Mouse (Mus musculus) forebrain, embryonic 14.5 days (tissue): ENCODE data around the gene AI467606. TPM values are rescaled to one million over a fixed set of nuclear protein-coding genes. Genes with fewer than 3 reads are reported as not detected.
A peak's percentile ranks its signal among the peaks of the same experiment; 100 is the strongest.

Experiments used
- ATAC-seq: fragments of 200-750 bp; cut with Nextera tagmentation; 2 replicates; pipeline ENCODE4 v1.8.0; 2017; ENCODE audit warnings: mild to moderate bottlenecking, moderate library complexity
- DNase-seq: peaks from one replicate; pipeline ENCODE4 v3.0.0-alpha.2; 2015; ENCODE audit warnings: low spot score
- H3K27ac ChIP-seq: fragments of 300-500 bp; sonication (generic); 2 replicates; pipeline ENCODE4 v1.5.1; 2014; ENCODE audit warnings: low read depth, mild to moderate bottlenecking, control low read depth, low read length, moderate library complexity
- H3K27me3 ChIP-seq: fragments of 300-500 bp; sonication (generic); replicated peaks from 2 replicates; pipeline ENCODE4 v1.6.1; 2014; ENCODE audit warnings: low read length, control low read depth, mixed read lengths; ENCODE audit not compliant: control insufficient read depth, insufficient read depth
- H3K36me3 ChIP-seq: fragments of 300-500 bp; sonication (generic); 2 replicates; pipeline ENCODE4 v1.6.1; 2014; ENCODE audit warnings: low read length, control low read depth; ENCODE audit not compliant: control insufficient read depth, insufficient read depth
- H3K4me1 ChIP-seq: fragments of 300-500 bp; sonication (generic); 2 replicates; pipeline ENCODE4 v1.6.1; 2014; ENCODE audit warnings: antibody characterized with exemption, low read length, control low read depth; ENCODE audit not compliant: control insufficient read depth, insufficient read depth
- H3K4me2 ChIP-seq: fragments of 300-500 bp; sonication (generic); 2 replicates; pipeline ENCODE4 v1.6.1; 2014; ENCODE audit warnings: mild to moderate bottlenecking, control low read depth, low read length
- H3K4me3 ChIP-seq: fragments of 300-500 bp; sonication (generic); 2 replicates; pipeline ENCODE4 v1.5.1; 2014; ENCODE audit warnings: low read depth, low read length, control low read depth
- H3K9ac ChIP-seq: fragments of 300-500 bp; sonication (generic); 2 replicates; pipeline ENCODE4 v1.6.1; 2014; ENCODE audit warnings: mild to moderate bottlenecking, low read length, control low read depth, moderate library complexity
- H3K9me3 ChIP-seq: fragments of 300-500 bp; sonication (generic); replicated peaks from 2 replicates; pipeline ENCODE4 v1.6.1; 2016; ENCODE audit warnings: low read length, control low read depth, mixed read lengths; ENCODE audit not compliant: control insufficient read depth
- WGBS: fragments of 180-500 bp; shearing (Covaris S2); extraction: QIAGEN DNeasy Blood & Tissue Kit; methylation state at CpG from one replicate; pipeline ENCODE4 v1.1.7; 2014; 5-methylcytosine and 5-hydroxymethylcytosine counted together
- polyA plus RNA-seq: library from polyadenylated mRNA; unstranded; fragments of >200 nt; fragmentation: Nextera tagmentation; extraction: Ambion mirVana; gene quantifications from 2 replicates; pipeline ENCODE4 v1.2.1, GENCODE M21; 2014

Gene AI467606
- polyA plus RNA-seq, 1 experiment from 2014 or later: 1.5 TPM

DNA sequence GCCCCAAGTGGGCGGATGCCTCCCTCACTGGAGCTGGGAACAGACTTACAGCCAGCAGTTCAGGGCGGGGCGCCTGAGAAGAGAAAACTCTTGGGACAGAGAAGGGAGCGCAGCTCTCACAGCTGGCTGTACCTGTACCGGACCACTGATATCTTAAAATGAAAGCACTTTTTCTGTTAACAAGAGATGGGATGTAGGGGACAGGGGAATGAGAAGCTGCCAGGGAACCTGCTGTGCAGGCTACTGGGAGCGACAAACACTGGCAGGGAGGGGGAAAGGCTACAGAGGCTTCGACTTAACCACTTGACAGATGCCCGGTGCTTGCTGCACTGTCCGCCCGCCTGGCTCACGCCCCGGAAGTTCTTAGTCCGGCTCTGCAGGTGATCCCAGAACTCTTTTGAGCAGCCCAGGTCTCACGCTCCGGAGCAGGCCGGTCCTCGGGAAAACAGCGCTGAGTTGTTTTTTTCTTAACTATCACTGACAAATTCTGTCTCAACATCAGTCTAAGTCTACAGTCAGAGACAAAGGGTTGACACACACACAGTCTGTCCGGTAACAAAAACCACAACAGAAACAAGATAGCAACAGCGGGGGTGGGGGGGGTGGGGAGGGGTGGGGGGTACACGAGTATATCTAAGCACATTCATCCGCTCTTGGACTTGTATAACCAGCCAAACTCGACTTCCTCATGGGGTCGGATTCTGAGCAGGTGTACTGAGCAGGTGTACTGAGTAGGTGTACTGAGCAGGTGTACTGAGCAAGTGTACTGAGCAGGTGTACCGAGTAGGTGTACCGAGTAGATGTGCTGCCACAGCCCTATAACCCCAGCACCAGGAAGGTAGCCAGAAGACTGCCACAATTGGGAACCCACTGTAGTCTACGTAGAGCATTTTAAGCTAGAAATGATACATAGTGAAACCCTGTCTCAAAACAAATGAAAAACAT, 2.0 kb upstream of the AI467606 start:
- Histone ChIP-seq H3K4me1 (no peaks in the 10 kb centered on the region), H3K27ac (no peak overlapping the region), H3K4me3 (no peak overlapping the region), H3K4me2 (peak overlapping the region; percentile 36), H3K27me3 (no peaks in the 10 kb centered on the region), H3K9me3 (no peaks in the 10 kb centered on the region), H3K9ac (no peak overlapping the region), H3K36me3 (no peaks in the 10 kb centered on the region)
- 20% methylated on average over 27 of the region's 27 CpGs for WGBS
- ATAC-seq (no peak), DNase-seq (no peak)

GRCm38 (mm10) chr7:127090154-127091113, 725 bp upstream of the AI467606 start:
- H3K4me1 ChIP-seq: no peaks in the 10 kb centered on the region
- H3K36me3 ChIP-seq: no peaks in the 10 kb centered on the region
- ATAC-seq: no peak
- no peak for DNase-seq
- H3K9me3 ChIP-seq: no peaks in the 10 kb centered on the region
- no peak overlapping the region for H3K4me3 ChIP-seq
- no peak overlapping the region for H3K4me2 ChIP-seq
- H3K27ac ChIP-seq: no peak overlapping the region
- 89% methylated on average over 20 of the region's 20 CpGs for WGBS
- no peaks in the 10 kb centered on the region for H3K27me3 ChIP-seq
- no peak overlapping the region for H3K9ac ChIP-seq

- ATAC-seq: no peak
- Histone ChIP-seq H3K27me3 (no peaks in the 10 kb centered on the region), H3K36me3 (no peaks in the 10 kb centered on the region), H3K4me3 (no peak overlapping the region), H3K9me3 (no peaks in the 10 kb centered on the region), H3K4me2 (no peak overlapping the region), H3K27ac (no peak overlapping the region), H3K9ac (no peak overlapping the region), H3K4me1 (no peaks in the 10 kb centered on the region)
- no peak for DNase-seq
- 78% methylated on average over 3 of the region's 3 CpGs for WGBS
Measured at GRCm38 (mm10) chr7:127093914-127094313, 2.8 kb downstream of the AI467606 start.

GRCm38 (mm10) chr7:127096456-127096855, 5.3 kb downstream of the AI467606 start:
- DNase-seq (no peak), ATAC-seq (no peak)
- Histone ChIP-seq H3K36me3 (no peaks in the 10 kb centered on the region), H3K4me1 (no peaks in the 10 kb centered on the region), H3K9me3 (no peaks in the 10 kb centered on the region), H3K4me3 (no peak overlapping the region), H3K9ac (no peak overlapping the region), H3K27ac (no peak overlapping the region), H3K4me2 (no peak overlapping the region), H3K27me3 (no peaks in the 10 kb centered on the region)
- WGBS: 70% methylated on average over 7 of the region's 7 CpGs

DNA sequence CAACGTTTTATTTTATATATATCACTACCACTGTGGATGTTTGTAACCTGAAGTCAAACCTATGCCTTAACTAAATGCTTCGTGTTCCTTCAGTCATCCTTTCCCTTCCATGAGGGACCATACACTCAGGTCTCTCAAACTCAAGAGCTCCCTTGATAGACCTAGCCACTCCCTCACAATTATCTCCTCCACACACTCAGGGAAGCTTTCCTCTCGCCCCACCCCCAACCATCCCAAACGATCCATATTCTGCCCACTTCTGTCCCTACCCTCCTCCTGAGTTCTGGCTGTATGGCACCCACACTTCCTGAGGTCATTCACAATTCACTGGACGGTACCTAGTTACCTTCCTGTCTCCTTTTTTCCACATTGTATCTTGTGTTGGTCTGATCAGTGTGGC, 7.4 kb downstream of the AI467606 start:
- DNase-seq (no peak), ATAC-seq (no peak)
- H3K27me3 ChIP-seq: no peaks in the 10 kb centered on the region
- H3K4me3 ChIP-seq: no peak overlapping the region
- H3K9me3 ChIP-seq: no peaks in the 10 kb centered on the region
- no peak overlapping the region for H3K27ac ChIP-seq
- no peaks in the 10 kb centered on the region for H3K36me3 ChIP-seq
- 84% methylated on average over 5 of the region's 5 CpGs for WGBS
- no peak overlapping the region for H3K4me2 ChIP-seq
- H3K9ac ChIP-seq: no peak overlapping the region
- H3K4me1 ChIP-seq: no peaks in the 10 kb centered on the region

GRCm38 (mm10) chr7:127098950-127099349, 7.8 kb downstream of the AI467606 start:
- ATAC-seq (no peak), DNase-seq (no peak)
- Histone ChIP-seq H3K4me3 (no peak overlapping the region), H3K9me3 (no peaks in the 10 kb centered on the region), H3K4me2 (no peak overlapping the region), H3K27me3 (no peaks in the 10 kb centered on the region), H3K36me3 (no peaks in the 10 kb centered on the region), H3K9ac (no peak overlapping the region), H3K4me1 (no peaks in the 10 kb centered on the region), H3K27ac (no peak overlapping the region)
- WGBS: 83% methylated on average over 4 of the region's 4 CpGs

DNA sequence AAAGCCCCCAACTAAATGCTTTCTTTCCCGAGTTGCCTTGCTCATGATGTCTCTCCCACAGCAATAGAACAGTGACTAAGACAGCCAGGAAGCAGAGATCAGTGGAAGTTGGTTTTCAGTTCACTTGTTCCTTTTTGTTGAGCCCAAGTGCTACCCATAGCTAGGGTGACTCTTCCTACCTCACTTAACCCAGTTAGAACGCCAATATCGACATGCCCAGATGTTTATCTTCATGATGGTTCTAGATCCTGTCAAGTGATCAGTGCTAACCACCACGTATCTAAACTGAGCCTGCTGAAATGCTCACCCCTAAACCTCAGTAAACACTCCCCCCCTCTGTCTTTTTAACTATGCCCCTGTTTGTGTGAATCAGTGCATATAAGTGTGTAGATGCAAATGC, 8.4 kb downstream of the AI467606 start:
- Histone ChIP-seq H3K4me2 (no peak overlapping the region), H3K36me3 (no peaks in the 10 kb centered on the region), H3K9me3 (no peaks in the 10 kb centered on the region), H3K9ac (no peak overlapping the region), H3K27ac (no peak overlapping the region), H3K4me1 (no peaks in the 10 kb centered on the region), H3K27me3 (no peaks in the 10 kb centered on the region), H3K4me3 (no peak overlapping the region)
- 87% methylated on average over 4 of the region's 4 CpGs for WGBS
- ATAC-seq (no peak), DNase-seq (no peak)

- no peak overlapping the region for H3K4me2 ChIP-seq
- no peaks in the 10 kb centered on the region for H3K27me3 ChIP-seq
- no peak overlapping the region for H3K27ac ChIP-seq
- no peaks in the 10 kb centered on the region for H3K9me3 ChIP-seq
- DNase-seq (no peak), ATAC-seq (no peak)
- no peaks in the 10 kb centered on the region for H3K4me1 ChIP-seq
- H3K9ac ChIP-seq: no peak overlapping the region
- no peak overlapping the region for H3K4me3 ChIP-seq
- WGBS: 41% methylated on average over 2 of the region's 2 CpGs
- H3K36me3 ChIP-seq: no peaks in the 10 kb centered on the region
Measured at GRCm38 (mm10) chr7:127101451-127102016, 10.4 kb downstream of the AI467606 start.
